Mouse (Mus musculus) embryonic fibroblast, embryonic 13.5 days (primary cell): ENCODE measurements around the gene Aldh3a1. TPM values are rescaled to one million over a fixed set of nuclear protein-coding genes. Genes with fewer than 3 reads are reported as not detected.
"Not testable (repeated sequence)": the region's sequence is repeated elsewhere in the genome, so short reads cannot be mapped to it uniquely, and the experiment has no call there.

ENCODE experiments used
- H3K27ac ChIP-seq: 2 replicates; pipeline ENCODE4 v1.5.1; 2012; ENCODE audit warnings: low read length, control low read depth, inconsistent platforms; ENCODE audit not compliant: insufficient read depth
- H3K4me1 ChIP-seq: 2 replicates; pipeline ENCODE4 v1.6.1; 2011; ENCODE audit warnings: low read length; ENCODE audit not compliant: control insufficient read depth, insufficient read depth
- H3K4me3 ChIP-seq: 2 replicates; pipeline ENCODE4 v1.5.1; 2011; ENCODE audit warnings: mild to moderate bottlenecking, control low read depth, low read length; ENCODE audit not compliant: insufficient read depth
- CTCF ChIP-seq: IDR thresholded peaks from 2 replicates; pipeline ENCODE4 v1.5.1; 2011; ENCODE audit warnings: mild to moderate bottlenecking, control low read depth, low read length, moderate library complexity, borderline replicate concordance; ENCODE audit not compliant: insufficient read depth
- POLR2A ChIP-seq: IDR thresholded peaks from 2 replicates; pipeline ENCODE4 v1.6.1; 2011; ENCODE audit warnings: low read depth, mild to moderate bottlenecking, control low read depth, low read length, moderate library complexity
- polyA plus RNA-seq: library from polyadenylated mRNA; stranded (reverse); fragments of >200 nt; gene quantifications from 2 replicates; pipeline ENCODE4 v1.2.4, GENCODE M21; 2011; ENCODE audit warnings: low read depth; ENCODE audit not compliant: missing spikeins, insufficient read length

The Aldh3a1 gene
- polyA plus RNA-seq, 1 experiment, result 1.1 TPM

- Histone ChIP-seq H3K4me3 (peak overlapping the region; percentile 96), H3K4me1 (peaks cover 4% of the 10 kb centered on the region), H3K27ac (peak overlapping the region; percentile 61)
- TF ChIP-seq CTCF, result peak; percentile 53; the same call in 1 of the 2 replicates
- TF ChIP-seq POLR2A, result no peak
Measured at GRCm38 (mm10) chr11:61174291-61174820, 33.0 kb upstream of the Aldh3a1 start.

GRCm38 (mm10) chr11:61174821-61175658 is 32.3 kb upstream of the Aldh3a1 start, which contains the start of gene Usp22:
Gene Usp22, minus strand, starts transcription at chr11:61175055.
- Histone ChIP-seq H3K27ac (peak within 1 kb of the TSS; percentile 61), H3K4me1 (peaks cover 4% of the 10 kb centered on the region), H3K4me3 (peak within 1 kb of the TSS; percentile 96)
- TF ChIP-seq POLR2A (peak; percentile 97), CTCF (no peak)

GRCm38 (mm10) chr11:61175778-61176177 is 31.6 kb upstream of the Aldh3a1 start:
- Histone ChIP-seq H3K4me1 (peaks cover 4% of the 10 kb centered on the region), H3K4me3 (no peak overlapping the region), H3K27ac (no peak overlapping the region)
- TF ChIP-seq POLR2A, result no peak
- TF ChIP-seq CTCF, result no peak

GRCm38 (mm10) chr11:61176321-61176720 is 31.0 kb upstream of the Aldh3a1 start:
- no peak for TF ChIP-seq POLR2A
- TF ChIP-seq CTCF, result no peak
- H3K27ac ChIP-seq, result no peak overlapping the region
- no peak overlapping the region for H3K4me3 ChIP-seq

GRCm38 (mm10) chr11:61180361-61180760 is 27.0 kb upstream of the Aldh3a1 start:
- H3K4me1 ChIP-seq, result peaks cover 4% of the 10 kb centered on the region
- H3K27ac ChIP-seq, result 0 out of 2 replicates have a peak overlapping the region, but pooled peaks have one; percentile 32
- no peak overlapping the region for H3K4me3 ChIP-seq
- no peak for TF ChIP-seq POLR2A
- no peak for TF ChIP-seq CTCF

More at GRCm38 (mm10) chr11:61176321-61176720, 31.0 kb upstream of the Aldh3a1 start:
- peaks cover 4% of the 10 kb centered on the region for H3K4me1 ChIP-seq

GRCm38 (mm10) chr11:61181624-61182023 is 25.7 kb upstream of the Aldh3a1 start:
- Histone ChIP-seq H3K27ac (no peak overlapping the region), H3K4me1 (peaks cover 2% of the 10 kb centered on the region; the same call in 1 of the 2 replicates), H3K4me3 (no peak overlapping the region)
- TF ChIP-seq CTCF, result no peak
- no peak for TF ChIP-seq POLR2A

GRCm38 (mm10) chr11:61183820-61184219 is 23.5 kb upstream of the Aldh3a1 start:
- Histone ChIP-seq H3K27ac (no peak overlapping the region), H3K4me1 (no peaks in the 10 kb centered on the region), H3K4me3 (no peak overlapping the region)
- no peak for TF ChIP-seq POLR2A
- TF ChIP-seq CTCF, result no peak

GRCm38 (mm10) chr11:61190776-61191175 is 16.6 kb upstream of the Aldh3a1 start:
- H3K4me1 ChIP-seq, result no peaks in the 10 kb centered on the region
- TF ChIP-seq CTCF, result no peak
- no peak for TF ChIP-seq POLR2A
- no peak overlapping the region for H3K27ac ChIP-seq
- H3K4me3 ChIP-seq, result no peak overlapping the region

GRCm38 (mm10) chr11:61192123-61192522 is 15.2 kb upstream of the Aldh3a1 start:
- not testable (repeated sequence) for H3K4me1 ChIP-seq, H3K4me3 ChIP-seq, H3K27ac ChIP-seq

GRCm38 (mm10) chr11:61192779-61193178 is 14.6 kb upstream of the Aldh3a1 start:
- no peak overlapping the region for H3K27ac ChIP-seq
- H3K4me1 ChIP-seq, result no peaks in the 10 kb centered on the region
- TF ChIP-seq CTCF (no peak), POLR2A (no peak)
- H3K4me3 ChIP-seq, result no peak overlapping the region

- H3K4me3 ChIP-seq, result no peak overlapping the region
- no peak overlapping the region for H3K27ac ChIP-seq
- no peaks in the 10 kb centered on the region for H3K4me1 ChIP-seq
- TF ChIP-seq CTCF (peak; percentile 100), POLR2A (no peak)
Measured at GRCm38 (mm10) chr11:61193392-61193791, 13.9 kb upstream of the Aldh3a1 start.
